Mouse (Mus musculus): ENCODE data around the gene Ccn2. TPM values are rescaled to one million over a fixed set of nuclear protein-coding genes. Genes with fewer than 3 reads are reported as not detected.

Gene Ccn2
- polyA plus RNA-seq (2012; rRNA removed): 26.7 and 32.8 TPM in 2 replicates

GRCm38 (mm10) chr10:24595250-24596002, at the start of gene Ccn2:
TSS of gene Ccn2 (plus strand) at chr10:24595442.
- Histone ChIP-seq H3K4me3 (ENCODE audit: control insufficient read depth, low read depth, low read length) (peak within 1 kb of the TSS; percentile 61), H3K27me3 (ENCODE audit: control insufficient read depth, insufficient read depth, low read length) (no peaks in the 10 kb centered on the region), H3K27ac (ENCODE audit: control insufficient read depth, insufficient read depth, low read depth, low read length) (peak within 1 kb of the TSS; percentile 54), H3K4me1 (ENCODE audit: control insufficient read depth, insufficient read depth, low read length) (no peaks in the 10 kb centered on the region; the same call in 1 of the 2 replicates), H3K36me3 (ENCODE audit: control insufficient read depth, insufficient read depth, low read length) (no peaks in the 10 kb centered on the region)
- TF ChIP-seq CTCF (IDR thresholded peaks at IDR 0.05; ENCODE audit: control insufficient read depth, insufficient read depth, insufficient replicate concordance, low read depth, low read length) (no peak), POLR2A (IDR thresholded peaks at IDR 0.05; ENCODE audit: control insufficient read depth, low read depth, low read length) (peak; percentile 55; the same call in 1 of the 2 replicates)

DNA sequence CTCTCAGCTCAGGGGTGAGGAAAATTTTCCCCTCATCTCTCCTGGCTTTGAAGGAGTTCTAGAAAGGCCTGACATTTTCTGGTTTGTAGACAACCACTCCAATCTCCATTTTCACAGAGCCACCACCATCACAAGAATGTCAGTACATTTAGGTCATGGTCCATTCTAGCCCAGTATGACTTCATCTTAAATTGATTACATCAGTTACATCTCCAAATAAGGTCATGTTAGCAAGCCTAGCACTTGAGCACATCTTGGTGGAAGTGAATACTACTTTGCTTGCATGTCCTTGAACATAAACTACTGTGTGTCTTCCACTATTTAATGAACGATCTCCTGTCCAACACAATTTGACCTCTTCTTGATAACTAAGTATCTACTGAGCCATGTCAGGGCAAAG, 42.4 kb upstream of the Ccn2 start:
- H3K4me1 ChIP-seq (ENCODE audit: control insufficient read depth, insufficient read depth, low read length): no peaks in the 10 kb centered on the region

DNA sequence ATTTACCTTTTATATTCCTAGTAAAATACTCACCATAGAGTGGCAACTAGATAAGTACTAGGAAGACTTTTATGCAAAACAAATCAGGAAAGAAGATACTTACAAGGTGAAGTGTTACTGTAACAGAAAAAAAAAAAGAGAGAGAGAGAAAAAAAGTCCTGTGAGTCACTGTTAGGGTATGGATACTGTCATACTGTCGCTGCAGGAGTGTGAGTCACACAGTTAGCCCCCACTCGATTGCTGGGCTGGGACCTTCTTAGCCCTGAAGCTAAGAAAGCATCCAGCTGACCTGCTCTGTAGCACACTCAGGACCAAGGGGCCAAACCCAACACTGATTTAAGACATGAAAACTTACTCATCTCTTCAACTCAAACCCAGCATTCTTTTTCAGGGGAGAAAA, 41.2 kb upstream of the Ccn2 start:
- Histone ChIP-seq H3K27ac (ENCODE audit: control insufficient read depth, insufficient read depth, low read depth, low read length) (no peak overlapping the region), H3K36me3 (ENCODE audit: control insufficient read depth, insufficient read depth, low read length) (no peaks in the 10 kb centered on the region), H3K27me3 (ENCODE audit: control insufficient read depth, insufficient read depth, low read length) (no peaks in the 10 kb centered on the region), H3K4me3 (ENCODE audit: control insufficient read depth, low read depth, low read length) (peak overlapping the region; percentile 49), H3K4me1 (ENCODE audit: control insufficient read depth, insufficient read depth, low read length) (no peaks in the 10 kb centered on the region)
- TF ChIP-seq CTCF (IDR thresholded peaks at IDR 0.05; ENCODE audit: control insufficient read depth, insufficient read depth, insufficient replicate concordance, low read depth, low read length) (no peak), POLR2A (IDR thresholded peaks at IDR 0.05; ENCODE audit: control insufficient read depth, low read depth, low read length) (no peak)

More for the DNA sequence above, 42.4 kb upstream of the Ccn2 start:
- TF ChIP-seq CTCF (IDR thresholded peaks at IDR 0.05; ENCODE audit: control insufficient read depth, insufficient read depth, insufficient replicate concordance, low read depth, low read length) (no peak), POLR2A (IDR thresholded peaks at IDR 0.05; ENCODE audit: control insufficient read depth, low read depth, low read length) (no peak)
- Histone ChIP-seq H3K27ac (ENCODE audit: control insufficient read depth, insufficient read depth, low read depth, low read length) (no peak overlapping the region), H3K4me3 (ENCODE audit: control insufficient read depth, low read depth, low read length) (no peak overlapping the region), H3K27me3 (ENCODE audit: control insufficient read depth, insufficient read depth, low read length) (no peaks in the 10 kb centered on the region), H3K36me3 (ENCODE audit: control insufficient read depth, insufficient read depth, low read length) (no peaks in the 10 kb centered on the region)

GRCm38 (mm10) chr10:24558366-24558765, 36.9 kb upstream of the Ccn2 start:
- H3K4me1 ChIP-seq (ENCODE audit: control insufficient read depth, insufficient read depth, low read length): no peaks in the 10 kb centered on the region
- TF ChIP-seq CTCF (IDR thresholded peaks at IDR 0.05; ENCODE audit: control insufficient read depth, insufficient read depth, insufficient replicate concordance, low read depth, low read length) (no peak), POLR2A (IDR thresholded peaks at IDR 0.05; ENCODE audit: control insufficient read depth, low read depth, low read length) (no peak)

DNA sequence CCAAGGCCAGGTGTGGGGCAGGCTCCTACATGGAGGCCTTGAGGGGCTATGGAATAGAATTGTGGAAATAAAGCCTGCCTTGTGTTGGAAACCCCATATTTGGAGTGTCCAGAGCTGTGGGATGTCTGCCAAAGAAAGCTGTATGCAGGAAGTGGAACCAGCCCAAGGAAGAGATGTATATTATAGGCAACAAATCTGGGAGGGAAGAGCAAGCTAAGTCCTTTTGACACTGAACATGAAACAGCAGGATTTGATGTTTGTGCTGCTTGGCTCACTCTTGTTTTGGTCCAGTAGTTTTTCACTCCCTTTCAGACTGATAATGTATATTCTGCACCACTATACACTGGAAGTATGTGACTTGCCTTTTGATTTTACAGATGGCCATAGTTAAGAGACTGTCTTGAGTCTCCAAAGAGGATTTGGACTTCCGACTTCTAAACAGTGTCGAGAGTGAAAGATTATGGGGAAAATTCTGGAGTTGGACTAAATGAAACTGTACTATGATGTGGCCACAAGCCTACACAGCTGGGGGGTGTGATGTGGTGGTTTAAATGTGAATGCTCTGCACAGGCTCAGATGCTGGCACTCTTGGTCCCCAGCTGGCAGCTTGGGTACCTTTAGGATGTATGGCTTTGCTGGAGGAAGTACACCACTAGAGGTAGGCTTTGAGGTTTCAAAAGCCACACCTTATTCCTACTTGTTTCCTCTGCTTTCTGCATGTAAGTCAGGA, 25.4 kb upstream of the Ccn2 start:
- no peaks in the 10 kb centered on the region for H3K4me1 ChIP-seq (ENCODE audit: control insufficient read depth, insufficient read depth, low read length)
- H3K27ac ChIP-seq (ENCODE audit: control insufficient read depth, insufficient read depth, low read depth, low read length): no peak overlapping the region
- H3K36me3 ChIP-seq (ENCODE audit: control insufficient read depth, insufficient read depth, low read length): no peaks in the 10 kb centered on the region
- H3K4me3 ChIP-seq (ENCODE audit: control insufficient read depth, low read depth, low read length): no peak overlapping the region
- no peaks in the 10 kb centered on the region for H3K27me3 ChIP-seq (ENCODE audit: control insufficient read depth, insufficient read depth, low read length)
- TF ChIP-seq POLR2A (IDR thresholded peaks at IDR 0.05; ENCODE audit: control insufficient read depth, low read depth, low read length) (no peak), CTCF (IDR thresholded peaks at IDR 0.05; ENCODE audit: control insufficient read depth, insufficient read depth, insufficient replicate concordance, low read depth, low read length) (no peak)

More at GRCm38 (mm10) chr10:24558366-24558765, 36.9 kb upstream of the Ccn2 start:
- Histone ChIP-seq H3K36me3 (ENCODE audit: control insufficient read depth, insufficient read depth, low read length) (no peaks in the 10 kb centered on the region), H3K4me3 (ENCODE audit: control insufficient read depth, low read depth, low read length) (no peak overlapping the region), H3K27me3 (ENCODE audit: control insufficient read depth, insufficient read depth, low read length) (no peaks in the 10 kb centered on the region), H3K27ac (ENCODE audit: control insufficient read depth, insufficient read depth, low read depth, low read length) (no peak overlapping the region)

- Histone ChIP-seq H3K36me3 (ENCODE audit: control insufficient read depth, insufficient read depth, low read length) (no peaks in the 10 kb centered on the region), H3K27me3 (ENCODE audit: control insufficient read depth, insufficient read depth, low read length) (no peaks in the 10 kb centered on the region), H3K4me3 (ENCODE audit: control insufficient read depth, low read depth, low read length) (no peak overlapping the region), H3K27ac (ENCODE audit: control insufficient read depth, insufficient read depth, low read depth, low read length) (no peak overlapping the region), H3K4me1 (ENCODE audit: control insufficient read depth, insufficient read depth, low read length) (no peaks in the 10 kb centered on the region)
- TF ChIP-seq POLR2A (IDR thresholded peaks at IDR 0.05; ENCODE audit: control insufficient read depth, low read depth, low read length) (no peak), CTCF (IDR thresholded peaks at IDR 0.05; ENCODE audit: control insufficient read depth, insufficient read depth, insufficient replicate concordance, low read depth, low read length) (no peak)
Observed at GRCm38 (mm10) chr10:24572044-24572960, 22.9 kb upstream of the Ccn2 start.
